Mouse (Mus musculus): Measurements from ENCODE around the gene Gigyf1. TPM values are rescaled to one million over a fixed set of nuclear protein-coding genes. Genes with fewer than 3 reads are reported as not detected.

The Gigyf1 gene
- polyA plus RNA-seq, 2 experiments: 2.1 to 5.7 TPM

DNA sequence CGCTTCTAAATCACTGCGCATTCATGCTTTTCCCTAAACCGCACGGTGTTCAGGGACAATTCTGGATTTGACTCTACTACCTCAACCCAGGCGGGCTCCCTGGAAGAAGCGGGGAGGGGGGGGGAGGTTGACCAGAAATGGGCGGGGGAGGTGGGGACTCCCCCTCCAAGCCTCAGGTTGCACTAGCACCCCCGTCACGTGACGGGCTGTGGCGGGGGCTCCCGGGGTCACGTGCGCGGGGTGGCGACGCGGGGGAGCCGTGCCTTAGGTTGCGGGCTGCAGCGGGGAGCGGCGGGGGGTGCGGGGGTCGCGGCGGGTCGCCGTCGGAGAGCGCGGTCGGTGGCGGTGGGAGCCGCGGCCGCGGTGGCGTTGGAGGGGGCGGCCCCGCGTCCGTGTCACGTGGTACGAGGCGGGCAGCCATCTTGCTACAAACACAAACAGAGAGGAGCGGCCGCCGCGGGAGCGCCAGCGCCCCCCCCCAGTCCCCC is 8.3 kb upstream of the Gigyf1 start:
- H3K4me3 ChIP-seq (ENCODE audit: insufficient read depth in 1 of 2, low read depth in 2 of 2, low read length in 2 of 2): peak overlapping the region; percentile 63 to 92
- 3% methylated on average over 27 of the region's 52 CpGs for WGBS (ENCODE audit: insufficient replicate concordance)
- H3K27ac ChIP-seq: no peak overlapping the region; the same call in 1 of the 2 replicates

DNA sequence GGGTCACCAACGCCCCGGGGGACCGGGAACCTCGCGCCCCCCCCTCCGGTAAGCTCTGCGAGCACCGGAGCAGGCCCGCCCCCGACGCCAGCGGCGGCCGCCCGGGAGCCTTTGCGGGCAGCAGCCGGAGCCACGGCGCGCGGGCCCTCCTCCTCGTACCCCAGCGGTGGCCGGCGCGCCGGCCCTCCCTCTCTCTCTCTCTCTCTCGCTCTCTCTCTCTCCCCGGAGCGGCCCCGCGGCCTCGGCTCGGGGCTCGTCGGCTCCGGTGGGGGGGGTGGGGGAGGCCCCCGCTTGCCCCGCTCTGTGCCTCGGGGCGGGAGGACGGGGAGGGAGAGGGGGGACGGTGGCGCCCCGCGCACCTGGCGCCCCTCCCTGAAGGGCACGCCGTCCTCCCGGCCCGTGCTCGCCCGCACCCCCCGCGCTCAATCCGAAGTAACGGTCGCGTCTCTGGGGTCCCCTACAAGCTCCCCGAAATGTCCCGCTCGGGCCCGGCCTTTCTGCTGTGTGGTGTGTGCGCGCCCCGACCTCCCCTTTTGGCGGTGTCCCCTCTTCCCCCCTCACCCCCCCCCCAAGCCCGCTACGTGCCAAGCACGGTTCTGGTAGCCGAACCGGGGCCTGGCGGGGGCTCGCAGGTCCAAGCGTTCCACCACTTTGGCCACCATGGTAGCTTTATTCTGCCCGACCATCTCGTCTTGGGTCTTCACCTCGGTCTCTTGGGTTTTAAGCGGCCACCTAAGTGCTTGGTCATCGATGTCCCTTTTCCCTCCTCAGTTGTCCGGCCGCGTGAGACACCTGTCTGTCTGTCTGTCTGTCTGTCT is 7.6 kb upstream of the Gigyf1 start:
- Histone ChIP-seq H3K9ac (replicated peaks) (peak overlapping the region; percentile 93), H3K27ac (peak overlapping the region; percentile 39), H3K4me1 (replicated peaks; ENCODE audit: control insufficient read depth in 2 of 2, insufficient read depth in 2 of 2, low read length in 1 of 2) (peaks cover 6 to 7% of the 10 kb centered on the region in 2 experiments; a peak in 3 of 4 replicates), H3K27me3 (ENCODE audit: control insufficient read depth, insufficient read depth, low read length) (no peaks in the 10 kb centered on the region), H3K4me2 (ENCODE audit: low read depth) (peak overlapping the region; percentile 69), H3K9me3 (ENCODE audit: control insufficient read depth, low read length) (no peaks in the 10 kb centered on the region), H3K4me3 (ENCODE audit: insufficient read depth in 1 of 2, low read depth in 2 of 2, low read length in 2 of 2) (peak overlapping the region; percentile 63 to 92), H3K36me3 (replicated peaks; ENCODE audit: control insufficient read depth, insufficient read depth, low read depth) (no peaks in the 10 kb centered on the region)
- peak; percentile 72 for ATAC-seq (ENCODE audit: insufficient read depth)
- TF ChIP-seq EP300 (IDR thresholded peaks at IDR 0.05; ENCODE audit: low read depth) (no peak), CTCF (IDR thresholded peaks at IDR 0.05; ENCODE audit: low read depth) (no peak)
- under 1% methylated on average over 63 of the region's 83 CpGs for WGBS (ENCODE audit: insufficient replicate concordance)
- no peak for DNase-seq (ENCODE audit: low read depth in 3 of 3, low spot score in 3 of 3)

More for the DNA sequence above, 8.3 kb upstream of the Gigyf1 start:
- no peaks in the 10 kb centered on the region for H3K27me3 ChIP-seq (ENCODE audit: control insufficient read depth, insufficient read depth, low read length)
- H3K4me2 ChIP-seq (ENCODE audit: low read depth): peak overlapping the region; percentile 69
- H3K36me3 ChIP-seq (replicated peaks; ENCODE audit: control insufficient read depth, insufficient read depth, low read depth): no peaks in the 10 kb centered on the region
- no peak for TF ChIP-seq EP300 (IDR thresholded peaks at IDR 0.05; ENCODE audit: low read depth)
- TF ChIP-seq CTCF (IDR thresholded peaks at IDR 0.05; ENCODE audit: low read depth): no peak
- peaks cover 6 to 7% of the 10 kb centered on the region in 2 experiments; a peak in 3 of 4 replicates for H3K4me1 ChIP-seq (replicated peaks; ENCODE audit: control insufficient read depth in 2 of 2, insufficient read depth in 2 of 2, low read length in 1 of 2)
- ATAC-seq (ENCODE audit: insufficient read depth) (peak; percentile 75), DNase-seq (ENCODE audit: low read depth in 3 of 3, low spot score in 3 of 3) (peak in 2 of 3 experiments; percentile 37 to 40)
- no peaks in the 10 kb centered on the region for H3K9me3 ChIP-seq (ENCODE audit: control insufficient read depth, low read length)
- peak overlapping the region; percentile 93 for H3K9ac ChIP-seq (replicated peaks)

DNA sequence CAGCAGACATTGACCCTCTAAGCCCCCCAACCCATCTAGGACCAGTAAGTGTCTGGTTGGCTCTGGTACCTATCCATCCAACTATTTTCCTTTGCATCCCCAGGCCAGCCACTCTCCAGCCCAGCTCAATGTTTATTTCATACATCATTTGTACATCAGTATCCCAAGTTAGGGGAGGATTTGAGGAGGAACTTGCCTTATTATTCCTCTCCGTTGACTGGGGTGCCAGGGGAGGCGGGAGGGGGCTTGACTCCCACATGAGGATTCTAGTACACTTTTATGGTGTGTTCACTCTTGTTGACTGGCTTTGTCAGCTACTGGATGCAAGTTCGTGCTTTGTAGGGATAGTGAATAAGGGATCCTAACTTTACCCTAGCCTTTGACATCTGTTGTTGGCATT is 6.6 kb upstream of the Gigyf1 start:
- 71% methylated on average over 3 of the region's 3 CpGs for WGBS (ENCODE audit: insufficient replicate concordance)
- Histone ChIP-seq H3K4me1 (replicated peaks; ENCODE audit: control insufficient read depth in 2 of 2, insufficient read depth in 2 of 2, low read length in 1 of 2) (peaks cover 6 to 7% of the 10 kb centered on the region in 2 experiments; a peak in 3 of 4 replicates), H3K4me2 (ENCODE audit: low read depth) (peak overlapping the region; percentile 69), H3K9me3 (ENCODE audit: control insufficient read depth, low read length) (no peaks in the 10 kb centered on the region), H3K36me3 (replicated peaks; ENCODE audit: control insufficient read depth, insufficient read depth, low read depth) (no peaks in the 10 kb centered on the region), H3K27ac (no peak overlapping the region), H3K4me3 (ENCODE audit: insufficient read depth in 1 of 2, low read depth in 2 of 2, low read length in 2 of 2) (peak overlapping the region in 1 of 2 experiments; percentile 92; a peak in 2 of 4 replicates), H3K27me3 (ENCODE audit: control insufficient read depth, insufficient read depth, low read length) (no peaks in the 10 kb centered on the region), H3K9ac (replicated peaks) (peak overlapping the region; percentile 93; the same call in 1 of the 2 replicates)
- DNase-seq (ENCODE audit: low read depth in 3 of 3, low spot score in 3 of 3): no peak
- no peak for ATAC-seq (ENCODE audit: insufficient read depth)
- TF ChIP-seq CTCF (IDR thresholded peaks at IDR 0.05; ENCODE audit: low read depth) (no peak), EP300 (IDR thresholded peaks at IDR 0.05; ENCODE audit: low read depth) (no peak)

DNA sequence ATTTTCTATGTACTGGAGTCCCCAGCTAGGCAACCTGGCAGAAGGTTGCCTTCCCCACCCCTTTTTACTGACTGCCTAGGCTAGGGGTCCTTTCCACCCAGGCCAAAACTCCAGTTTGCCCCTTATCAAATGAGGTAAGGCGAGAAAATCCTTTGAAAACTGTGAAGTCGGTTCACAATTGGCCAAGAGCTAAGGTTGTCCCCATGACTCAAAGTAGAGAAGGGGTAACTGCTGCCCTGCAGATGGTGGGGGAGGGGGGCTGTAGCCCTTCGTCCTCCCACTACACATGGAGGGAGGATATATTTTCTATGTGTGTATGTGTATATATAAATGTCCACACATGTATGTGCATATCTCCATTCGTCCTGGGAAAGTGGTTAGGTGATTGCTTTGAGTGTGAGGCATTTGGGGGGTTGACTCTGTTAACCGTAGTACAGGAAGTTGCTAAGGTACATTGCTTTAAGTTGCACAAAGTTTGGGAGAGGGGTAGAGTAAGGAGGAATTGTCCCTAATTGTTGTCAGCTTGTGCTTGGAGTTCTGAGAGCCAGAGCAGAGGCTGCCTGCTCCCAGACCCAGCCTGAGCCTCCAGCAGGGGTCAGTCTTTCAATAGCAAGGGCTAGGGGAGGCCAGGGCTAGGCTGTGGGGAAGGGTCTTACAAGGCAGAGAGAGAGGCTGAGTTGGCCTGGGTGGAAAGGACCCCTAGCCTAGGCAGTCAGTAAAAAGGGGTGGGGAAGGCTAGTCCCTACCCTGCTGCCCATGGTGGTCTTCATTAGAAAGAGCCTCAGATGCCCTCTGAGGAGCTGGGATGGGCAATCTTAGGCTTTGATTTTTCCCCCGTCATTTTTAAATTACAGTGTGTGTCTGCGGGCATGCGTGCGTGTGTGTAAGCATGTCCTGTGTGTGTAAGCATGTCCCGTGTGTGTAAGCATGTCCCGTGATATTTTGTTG is 5.2 kb upstream of the Gigyf1 start:
- TF ChIP-seq EP300 (IDR thresholded peaks at IDR 0.05; ENCODE audit: low read depth) (no peak), CTCF (IDR thresholded peaks at IDR 0.05; ENCODE audit: low read depth) (peak; percentile 77)
- ATAC-seq (ENCODE audit: insufficient read depth): no peak
- no peaks in the 10 kb centered on the region for H3K36me3 ChIP-seq (replicated peaks; ENCODE audit: control insufficient read depth, insufficient read depth, low read depth)
- H3K4me1 ChIP-seq (replicated peaks; ENCODE audit: control insufficient read depth in 2 of 2, insufficient read depth in 2 of 2, low read length in 1 of 2): peaks cover 6 to 7% of the 10 kb centered on the region in 2 experiments; a peak in 3 of 4 replicates
- H3K4me3 ChIP-seq (ENCODE audit: insufficient read depth in 1 of 2, low read depth in 2 of 2, low read length in 2 of 2): no peak overlapping the region
- H3K9me3 ChIP-seq (ENCODE audit: control insufficient read depth, low read length): no peaks in the 10 kb centered on the region
- H3K27me3 ChIP-seq (ENCODE audit: control insufficient read depth, insufficient read depth, low read length): no peaks in the 10 kb centered on the region
- no peak overlapping the region for H3K27ac ChIP-seq
- WGBS (ENCODE audit: insufficient replicate concordance): 75% methylated on average over 11 of the region's 11 CpGs
- DNase-seq (ENCODE audit: low read depth in 3 of 3, low spot score in 3 of 3): no peak
- no peak overlapping the region for H3K4me2 ChIP-seq (ENCODE audit: low read depth)
- no peak overlapping the region for H3K9ac ChIP-seq (replicated peaks)
